Mouse (Mus musculus): ENCODE data around the gene Focad.

DNA sequence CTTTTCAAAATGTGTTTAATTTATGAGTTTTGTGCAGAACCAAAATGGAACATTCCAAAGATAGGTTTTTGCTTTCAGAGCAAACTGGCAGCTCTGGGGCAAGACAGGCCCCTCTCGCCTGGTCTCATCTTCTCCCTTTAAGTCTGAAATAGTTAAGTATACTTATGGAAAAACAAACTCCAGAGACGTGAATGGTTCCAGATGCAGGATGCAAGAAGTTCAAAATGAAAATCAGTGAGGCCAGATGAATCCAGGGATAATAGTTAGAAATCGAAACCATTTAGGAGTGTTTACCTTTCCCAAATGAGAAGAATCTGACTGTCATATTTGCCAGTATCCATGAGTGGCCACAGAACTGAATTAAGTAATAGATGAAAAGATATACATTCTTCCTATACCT lies 342.7 kb downstream of the Focad start:
- no peak for TF ChIP-seq POLR2A (IDR thresholded peaks at IDR 0.05; ENCODE audit: insufficient read depth, low read depth, low read length)
- TF ChIP-seq CTCF (IDR thresholded peaks at IDR 0.05): no peak
